Mouse (Mus musculus) small intestine, adult 2 months (tissue): ENCODE measurements around the gene Fsd2. TPM values are rescaled to one million over a fixed set of nuclear protein-coding genes. Genes with fewer than 3 reads are reported as not detected.

Source experiments
- H3K27ac ChIP-seq: fragments of 200-500 bp; 2 replicates; pipeline ENCODE4 v1.5.1; 2012; ENCODE audit warnings: low read depth, low read length, control low read depth, inconsistent platforms; ENCODE audit not compliant: insufficient read depth
- H3K27me3 ChIP-seq: fragments of 200-500 bp; 2 replicates; pipeline ENCODE4 v1.6.1; 2012; ENCODE audit warnings: mild to moderate bottlenecking, moderate library complexity, low read length, inconsistent platforms; ENCODE audit not compliant: control insufficient read depth, insufficient read depth
- H3K36me3 ChIP-seq: fragments of 200-500 bp; 2 replicates; pipeline ENCODE4 v1.6.1; 2012; ENCODE audit warnings: mild to moderate bottlenecking, low read length, control low read depth, inconsistent platforms; ENCODE audit not compliant: control insufficient read depth, insufficient read depth
- H3K4me1 ChIP-seq: fragments of 200-500 bp; 2 replicates; pipeline ENCODE4 v1.6.1; 2012; ENCODE audit warnings: low read length, inconsistent platforms, mixed read lengths; ENCODE audit not compliant: control insufficient read depth, insufficient read depth, insufficient read length
- H3K4me3 ChIP-seq: fragments of 200-500 bp; 2 replicates; pipeline ENCODE4 v1.5.1; 2012; ENCODE audit warnings: low read depth, mild to moderate bottlenecking, control low read depth, inconsistent platforms, low read length, moderate library complexity
- CTCF ChIP-seq: fragments of 200-500 bp; IDR thresholded peaks from 2 replicates; pipeline ENCODE4 v1.5.1; 2012; ENCODE audit warnings: low read depth, mild to moderate bottlenecking, control low read depth, inconsistent platforms, low read length, moderate library complexity, mixed read lengths; ENCODE audit not compliant: insufficient replicate concordance, insufficient read length; ENCODE audit errors: extremely low read depth
- POLR2A ChIP-seq: fragments of 200-500 bp; IDR thresholded peaks from 2 replicates; pipeline ENCODE4 v1.6.1; 2012; ENCODE audit warnings: low read depth, mild to moderate bottlenecking, control low read depth, inconsistent platforms, low read length, moderate library complexity
- WGBS: fragments of 180-500 bp; shearing (Covaris S2); methylation state at CpG from one replicate; pipeline ENCODE4 v1.1.7; 2018; 5-methylcytosine and 5-hydroxymethylcytosine counted together
- polyA plus RNA-seq: library from polyadenylated mRNA; depleted of rRNA; stranded (reverse); fragments of >200 nt; gene quantifications from 2 replicates; pipeline ENCODE4 v1.2.3, GENCODE M21; 2012

Gene Fsd2
- polyA plus RNA-seq, 1 experiment, result 0.08 TPM

GRCm38 (mm10) chr7:81541924-81542524 is 24.7 kb downstream of the Fsd2 start:
- Histone ChIP-seq H3K4me1 (no peaks in the 10 kb centered on the region), H3K36me3 (no peaks in the 10 kb centered on the region), H3K27ac (no peak overlapping the region), H3K27me3 (no peaks in the 10 kb centered on the region), H3K4me3 (no peak overlapping the region)
- 72% methylated on average over 7 of the region's 7 CpGs for WGBS
- TF ChIP-seq POLR2A (no peak), CTCF (no peak)

- H3K27me3 ChIP-seq, result no peaks in the 10 kb centered on the region
- H3K4me3 ChIP-seq, result no peak overlapping the region
- no peak overlapping the region for H3K27ac ChIP-seq
- no peaks in the 10 kb centered on the region for H3K4me1 ChIP-seq
- 39% methylated on average over 1 of the region's 1 CpGs for WGBS
- H3K36me3 ChIP-seq, result no peaks in the 10 kb centered on the region
- TF ChIP-seq POLR2A (no peak), CTCF (no peak)
Measured at GRCm38 (mm10) chr7:81540999-81541398, 25.7 kb downstream of the Fsd2 start.

GRCm38 (mm10) chr7:81539565-81539964 is 27.2 kb downstream of the Fsd2 start:
- H3K27me3 ChIP-seq, result no peaks in the 10 kb centered on the region
- peaks cover 2% of the 10 kb centered on the region for H3K36me3 ChIP-seq
- WGBS, result 58% methylated on average over 2 of the region's 2 CpGs
- H3K27ac ChIP-seq, result no peak overlapping the region
- no peak overlapping the region for H3K4me3 ChIP-seq
- TF ChIP-seq POLR2A (no peak), CTCF (no peak)
- no peaks in the 10 kb centered on the region for H3K4me1 ChIP-seq

- 73% methylated on average over 2 of the region's 2 CpGs for WGBS
- H3K4me1 ChIP-seq, result no peaks in the 10 kb centered on the region
- H3K4me3 ChIP-seq, result no peak overlapping the region
- TF ChIP-seq CTCF (no peak), POLR2A (no peak)
- no peak overlapping the region for H3K27ac ChIP-seq
- peaks cover 12% of the 10 kb centered on the region for H3K36me3 ChIP-seq
- no peaks in the 10 kb centered on the region for H3K27me3 ChIP-seq
Measured at GRCm38 (mm10) chr7:81538070-81538675, 28.6 kb downstream of the Fsd2 start.

- Histone ChIP-seq H3K4me3 (no peak overlapping the region), H3K27me3 (no peaks in the 10 kb centered on the region), H3K4me1 (no peaks in the 10 kb centered on the region), H3K27ac (no peak overlapping the region), H3K36me3 (peaks cover 20% of the 10 kb centered on the region)
- 89% methylated on average over 4 of the region's 4 CpGs for WGBS
- TF ChIP-seq CTCF, result no peak
- no peak for TF ChIP-seq POLR2A
Measured at GRCm38 (mm10) chr7:81536478-81536877, 30.3 kb downstream of the Fsd2 start.

- H3K27me3 ChIP-seq, result no peaks in the 10 kb centered on the region
- TF ChIP-seq POLR2A (no peak), CTCF (no peak)
- no peak overlapping the region for H3K27ac ChIP-seq
- no peaks in the 10 kb centered on the region for H3K4me1 ChIP-seq
- WGBS, result 80% methylated on average over 1 of the region's 1 CpGs
- no peak overlapping the region for H3K4me3 ChIP-seq
- peaks cover 45% of the 10 kb centered on the region for H3K36me3 ChIP-seq
Measured at GRCm38 (mm10) chr7:81531462-81531861, 35.3 kb downstream of the Fsd2 start.

- 84% methylated on average over 8 of the region's 8 CpGs for WGBS
- H3K36me3 ChIP-seq, result peaks cover 37% of the 10 kb centered on the region
- peaks cover 2% of the 10 kb centered on the region; the same call in 1 of the 2 replicates for H3K4me1 ChIP-seq
- TF ChIP-seq CTCF, result no peak
- no peak for TF ChIP-seq POLR2A
- H3K4me3 ChIP-seq, result no peak overlapping the region
- H3K27me3 ChIP-seq, result no peaks in the 10 kb centered on the region
- H3K27ac ChIP-seq, result no peak overlapping the region
Measured at GRCm38 (mm10) chr7:81528918-81529317, 37.8 kb downstream of the Fsd2 start.
